Mouse (Mus musculus) MEL (cell line): ENCODE results near the gene Maml3. TPM values are rescaled to one million over a fixed set of nuclear protein-coding genes. Genes with fewer than 3 reads are reported as not detected.

Source experiments
- DNase-seq: peaks from one replicate; pipeline ENCODE4 v3.0.0; 2011; ENCODE audit warnings: low read depth, low spot score
- H3K27ac ChIP-seq: 2 replicates; pipeline ENCODE4 v1.5.1; 2012; ENCODE audit warnings: low read depth, mild to moderate bottlenecking, control low read depth, low read length, moderate library complexity; ENCODE audit not compliant: control insufficient read depth
- H3K27me3 ChIP-seq, 2 experiments: fragments of 150-350 bp in 1 of 2; sonication (generic) in 1 of 2; 2 replicates each; pipeline ENCODE4 v1.6.1; 2012; ENCODE audit warnings: low read length in 2 of 2, mild to moderate bottlenecking in 2 of 2, improper control_type of control experiment in 1 of 2, moderate library complexity in 1 of 2; ENCODE audit not compliant: insufficient read depth in 2 of 2, control insufficient read depth in 1 of 2
- H3K36me3 ChIP-seq, 2 experiments: 2 replicates each; pipeline ENCODE4 v1.6.1; 2012 to 2014; ENCODE audit warnings: low read length in 2 of 2, improper control_type of control experiment in 1 of 2, inconsistent platforms in 1 of 2, mild to moderate bottlenecking in 1 of 2; ENCODE audit not compliant: insufficient read depth in 2 of 2, control insufficient read depth in 1 of 2
- H3K4me1 ChIP-seq, 2 experiments: fragments of 150-350 bp in 1 of 2; sonication (generic) in 1 of 2; 2 replicates each; pipeline ENCODE4 v1.6.1; 2012; ENCODE audit warnings: low read length in 2 of 2, improper control_type of control experiment in 1 of 2, mild to moderate bottlenecking in 1 of 2; ENCODE audit not compliant: insufficient read depth in 2 of 2, control insufficient read depth in 1 of 2
- H3K4me3 ChIP-seq, 2 experiments: fragments of 150-350 bp in 1 of 2; sonication (generic) in 1 of 2; 2 replicates each; pipeline ENCODE4 v1.5.1; 2012; ENCODE audit warnings: low read depth in 2 of 2, low read length in 2 of 2, mild to moderate bottlenecking in 2 of 2, moderate library complexity in 2 of 2, control low read depth in 1 of 2, improper control_type of control experiment in 1 of 2; ENCODE audit not compliant: control insufficient read depth in 1 of 2, insufficient read depth in 1 of 2
- H3K79me2 ChIP-seq: 2 replicates; pipeline ENCODE4 v1.6.1; 2012; ENCODE audit warnings: mild to moderate bottlenecking, low read length, moderate library complexity; ENCODE audit not compliant: control insufficient read depth, poor library complexity, insufficient read depth
- H3K9ac ChIP-seq: 2 replicates; pipeline ENCODE4 v1.6.1; 2012; ENCODE audit warnings: low read depth, mild to moderate bottlenecking, control low read depth, low read length, moderate library complexity; ENCODE audit not compliant: control insufficient read depth, poor library complexity, severe bottlenecking
- H3K9me3 ChIP-seq: fragments of 150-350 bp; sonication (generic); replicated peaks from 2 replicates; pipeline ENCODE4 v1.6.1; 2012; ENCODE audit warnings: mild to moderate bottlenecking, low read length, improper control_type of control experiment, moderate library complexity; ENCODE audit not compliant: insufficient read depth
- BHLHE40 ChIP-seq: IDR thresholded peaks from 2 replicates; pipeline ENCODE4 v1.6.1; 2012; ENCODE audit warnings: low read depth, mild to moderate bottlenecking, inconsistent platforms, low read length, improper control_type of control experiment, borderline replicate concordance
- CHD1 ChIP-seq: IDR thresholded peaks from 2 replicates; pipeline ENCODE4 v1.6.1; 2012; ENCODE audit warnings: low read depth, mild to moderate bottlenecking, inconsistent platforms, low read length, improper control_type of control experiment
- CHD2 ChIP-seq: IDR thresholded peaks from 2 replicates; pipeline ENCODE4 v1.6.1; 2011; ENCODE audit warnings: low read length, improper control_type of control experiment
- CTCF ChIP-seq, 3 experiments: IDR thresholded peaks in 2 of 3; conservative IDR thresholded peaks in 1 of 3; 2 replicates each; pipeline ENCODE4 v1.5.1; 2011 to 2012; ENCODE audit warnings: low read length in 3 of 3, low read depth in 2 of 3, mild to moderate bottlenecking in 2 of 3, improper control_type of control experiment in 1 of 3, inconsistent platforms in 1 of 3, mixed read lengths in 1 of 3, moderate library complexity in 1 of 3; ENCODE audit not compliant: control insufficient read depth in 1 of 3, insufficient read depth in 1 of 3, poor library complexity in 1 of 3, severe bottlenecking in 1 of 3
- ELF1 ChIP-seq: IDR thresholded peaks from 2 replicates; pipeline ENCODE4 v1.6.1; 2014; ENCODE audit warnings: low read depth, mild to moderate bottlenecking, inconsistent platforms, low read length, improper control_type of control experiment, moderate library complexity
- EP300 ChIP-seq, 2 experiments: IDR thresholded peaks; 2 replicates each; pipeline ENCODE4 v1.6.1; 2011; ENCODE audit warnings: improper control_type of control experiment in 2 of 2, low read length in 2 of 2, low read depth in 1 of 2, mild to moderate bottlenecking in 1 of 2
- ETS1 ChIP-seq: IDR thresholded peaks from 2 replicates; pipeline ENCODE4 v1.6.1; 2012; ENCODE audit warnings: low read depth, mild to moderate bottlenecking, inconsistent platforms, low read length, improper control_type of control experiment, moderate library complexity
- GABPA ChIP-seq: IDR thresholded peaks from 2 replicates; pipeline ENCODE4 v1.6.1; 2012; ENCODE audit warnings: low read depth, mild to moderate bottlenecking, inconsistent platforms, low read length, improper control_type of control experiment, moderate library complexity
- GATA1 ChIP-seq: IDR thresholded peaks from 2 replicates; pipeline ENCODE4 v1.6.1; 2011; ENCODE audit warnings: low read depth, low read length, improper control_type of control experiment
- HCFC1 ChIP-seq: IDR thresholded peaks from 2 replicates; pipeline ENCODE4 v1.6.1; 2012; ENCODE audit warnings: low read depth, mild to moderate bottlenecking, inconsistent platforms, low read length, improper control_type of control experiment, moderate library complexity
- KAT2A ChIP-seq: conservative IDR thresholded peaks from 2 replicates; pipeline ENCODE4 v1.6.1; 2012; ENCODE audit warnings: low read depth, low read length, improper control_type of control experiment, inconsistent platforms
- MAFK ChIP-seq: IDR thresholded peaks from 2 replicates; pipeline ENCODE4 v1.6.1; 2011; ENCODE audit warnings: low read depth, mild to moderate bottlenecking, low read length, improper control_type of control experiment, borderline replicate concordance
- MAZ ChIP-seq: IDR thresholded peaks from 2 replicates; pipeline ENCODE4 v1.6.1; 2012; ENCODE audit warnings: low read depth, mild to moderate bottlenecking, inconsistent platforms, low read length, improper control_type of control experiment
- MEF2A ChIP-seq: IDR thresholded peaks from 2 replicates; pipeline ENCODE4 v1.6.1; 2014; ENCODE audit warnings: low read depth, mild to moderate bottlenecking, inconsistent platforms, low read length, improper control_type of control experiment; ENCODE audit not compliant: poor library complexity, insufficient replicate concordance, severe bottlenecking; ENCODE audit errors: extremely low read depth
- MXI1 ChIP-seq: IDR thresholded peaks from 2 replicates; pipeline ENCODE4 v1.6.1; 2011; ENCODE audit warnings: mild to moderate bottlenecking, low read depth, low read length, improper control_type of control experiment
- NELFE ChIP-seq: IDR thresholded peaks from 2 replicates; pipeline ENCODE4 v1.6.1; 2011; ENCODE audit warnings: low read depth, low read length, improper control_type of control experiment
- POLR2AphosphoS2 ChIP-seq: IDR thresholded peaks from 2 replicates; pipeline ENCODE4 v1.6.1; 2011; ENCODE audit warnings: low read length, improper control_type of control experiment
- POLR2AphosphoS5 ChIP-seq: IDR thresholded peaks from 2 replicates; pipeline ENCODE4 v1.6.1; 2012; ENCODE audit warnings: low read depth, borderline replicate concordance, mild to moderate bottlenecking, inconsistent platforms, low read length, moderate library complexity, mixed read lengths
- RAD21 ChIP-seq: IDR thresholded peaks from 2 replicates; pipeline ENCODE4 v1.6.1; 2011; ENCODE audit warnings: mild to moderate bottlenecking, low read depth, low read length, improper control_type of control experiment
- RCOR1 ChIP-seq: IDR thresholded peaks from 2 replicates; pipeline ENCODE4 v1.6.1; 2012; ENCODE audit warnings: low read depth, mild to moderate bottlenecking, inconsistent platforms, low read length, improper control_type of control experiment
- SIN3A ChIP-seq: IDR thresholded peaks from 2 replicates; pipeline ENCODE4 v1.6.1; 2012; ENCODE audit warnings: low read length, improper control_type of control experiment, inconsistent platforms
- SMC3 ChIP-seq: IDR thresholded peaks from 2 replicates; pipeline ENCODE4 v1.6.1; 2011; ENCODE audit warnings: low read depth, low read length, improper control_type of control experiment
- TAL1 ChIP-seq: IDR thresholded peaks from 2 replicates; pipeline ENCODE4 v1.6.1; 2012; ENCODE audit warnings: mild to moderate bottlenecking, inconsistent platforms, low read length, moderate library complexity, mixed read lengths
- TBP ChIP-seq: IDR thresholded peaks from 2 replicates; pipeline ENCODE4 v1.8.0; 2011; ENCODE audit warnings: low read depth, low read length, improper control_type of control experiment
- USF1 ChIP-seq: IDR thresholded peaks from 2 replicates; pipeline ENCODE4 v1.6.1; 2014; ENCODE audit warnings: low read depth, mild to moderate bottlenecking, inconsistent platforms, low read length, improper control_type of control experiment, moderate library complexity
- USF2 ChIP-seq, 2 experiments: IDR thresholded peaks; 2 replicates each; pipeline ENCODE4 v1.6.1; 2011 to 2012; ENCODE audit warnings: improper control_type of control experiment in 2 of 2, low read length in 2 of 2, borderline replicate concordance in 1 of 2, inconsistent platforms in 1 of 2, low read depth in 1 of 2, mild to moderate bottlenecking in 1 of 2; ENCODE audit not compliant: insufficient read depth in 1 of 2
- ZC3H11A ChIP-seq: IDR thresholded peaks from 2 replicates; pipeline ENCODE4 v1.6.1; 2012; ENCODE audit warnings: low read depth, mild to moderate bottlenecking, inconsistent platforms, low read length, improper control_type of control experiment
- ZKSCAN1 ChIP-seq: IDR thresholded peaks from 2 replicates; pipeline ENCODE4 v1.6.1; 2012; ENCODE audit warnings: low read depth, mild to moderate bottlenecking, inconsistent platforms, low read length, improper control_type of control experiment, moderate library complexity
- ZMIZ1 ChIP-seq: IDR thresholded peaks from 2 replicates; pipeline ENCODE4 v1.6.1; 2012; ENCODE audit warnings: low read depth, mild to moderate bottlenecking, inconsistent platforms, low read length, improper control_type of control experiment, moderate library complexity
- ZNF384 ChIP-seq: IDR thresholded peaks from 2 replicates; pipeline ENCODE4 v1.6.1; 2012; ENCODE audit warnings: low read depth, mild to moderate bottlenecking, inconsistent platforms, low read length, improper control_type of control experiment
- polyA plus RNA-seq, 2 experiments: library from polyadenylated mRNA; stranded (reverse) in 1 of 2; unstranded in 1 of 2; fragments of >175 nt in 1 of 2; fragments of >200 nt in 1 of 2; gene quantifications; 2 replicates each; pipeline versions ENCODE4 v1.2.1 to v1.2.4; 2012; ENCODE audit warnings: low replicate concordance in 2 of 2, low read depth in 1 of 2; ENCODE audit not compliant: insufficient read length in 2 of 2, insufficient read depth in 1 of 2, missing spikeins in 1 of 2
- total RNA-seq: library from RNA; depleted of rRNA; stranded (reverse); fragments of 300-350 nt; gene quantifications from 2 replicates; pipeline ENCODE4 v1.2.3, GENCODE M21; 2012

The Maml3 gene
- total and polyA plus RNA-seq, 3 experiments: 2.0 to 4.1 TPM; not detected in 1

DNA sequence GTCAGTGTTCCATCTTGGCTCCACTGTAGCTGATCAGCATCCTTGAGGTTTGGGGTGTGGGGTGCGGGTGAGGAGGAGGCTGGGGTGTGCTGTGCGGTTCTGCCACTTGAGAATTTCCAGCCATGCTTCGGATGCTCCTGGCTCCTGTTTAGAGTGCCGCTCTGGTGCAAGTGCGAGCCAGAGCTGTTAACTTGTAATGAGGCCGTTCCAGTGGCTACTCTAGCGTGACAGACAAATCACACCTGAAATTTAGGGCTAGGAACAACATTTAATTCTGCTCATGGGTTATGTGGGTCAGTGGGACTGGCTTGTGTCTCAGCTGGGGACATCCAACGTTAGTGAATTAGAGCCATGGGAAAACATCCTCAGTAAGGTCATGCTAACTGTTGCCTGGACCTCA, 454.9 kb downstream of the Maml3 start:
- Histone ChIP-seq H3K79me2 (no peaks in the 10 kb centered on the region), H3K4me3 (no peak overlapping the region)
- TF ChIP-seq USF1: no peak
- no peak for TF ChIP-seq MEF2A
- no peak for TF ChIP-seq ETS1
- TF ChIP-seq MAFK: no peak
- no peak for TF ChIP-seq HCFC1
- TF ChIP-seq CHD2: no peak
- TF ChIP-seq RCOR1: no peak
- no peak for TF ChIP-seq POLR2AphosphoS2
- TF ChIP-seq BHLHE40: no peak
- TF ChIP-seq ZNF384: no peak
- TF ChIP-seq POLR2AphosphoS5: no peak
- no peak for TF ChIP-seq RAD21
- TF ChIP-seq MAZ: no peak
- TF ChIP-seq CTCF (IDR thresholded peaks at IDR 0.05 in 2 of 3, conservative IDR thresholded peaks at IDR 0.05 in 1 of 3; ENCODE audit: control insufficient read depth in 1 of 3, insufficient read depth in 1 of 3, low read depth in 2 of 3, low read length in 3 of 3, poor library complexity in 1 of 3, severe bottlenecking in 1 of 3): no peak
- no peak for TF ChIP-seq TAL1
- TF ChIP-seq EP300 (IDR thresholded peaks at IDR 0.05; ENCODE audit: low read depth in 1 of 2, low read length in 2 of 2): no peak
- TF ChIP-seq GATA1: no peak
- TF ChIP-seq ZKSCAN1: no peak
- TF ChIP-seq SIN3A: no peak
- TF ChIP-seq, all 39 proteins: peak for 0
- no peak for DNase-seq
- no peak overlapping the region for H3K9ac ChIP-seq
- H3K27ac ChIP-seq: no peak overlapping the region
- H3K9me3 ChIP-seq: no peaks in the 10 kb centered on the region
- peaks cover 0 to 2% of the 10 kb centered on the region in 2 experiments; a peak in 1 of 4 replicates for H3K4me1 ChIP-seq
- H3K36me3 ChIP-seq: no peaks in the 10 kb centered on the region; a peak in 1 of 4 replicates
- H3K27me3 ChIP-seq: no peaks in the 10 kb centered on the region

DNA sequence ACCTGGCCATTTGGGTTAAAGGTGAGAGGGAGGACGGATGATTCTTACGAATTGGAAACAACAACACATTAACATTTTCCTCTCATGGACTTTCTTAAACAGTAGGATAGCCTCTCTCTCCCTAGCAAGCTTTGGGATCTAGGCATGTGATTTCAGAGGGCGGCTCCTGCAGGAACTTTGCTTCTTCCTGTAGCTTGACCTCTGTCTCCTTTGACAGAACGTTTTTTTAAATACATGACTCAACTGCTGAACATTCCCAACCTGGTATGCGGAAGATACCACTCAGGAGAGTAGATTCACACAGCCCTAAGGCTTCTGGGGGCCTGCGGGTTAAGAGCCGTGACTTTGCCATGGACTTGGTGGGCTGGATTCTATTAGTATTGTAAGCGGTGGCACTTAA, 455.4 kb downstream of the Maml3 start:
- Histone ChIP-seq H3K4me3 (no peak overlapping the region), H3K27ac (no peak overlapping the region), H3K9me3 (no peaks in the 10 kb centered on the region), H3K4me1 (peaks cover 0 to 2% of the 10 kb centered on the region in 2 experiments; a peak in 1 of 4 replicates), H3K79me2 (no peaks in the 10 kb centered on the region), H3K27me3 (no peaks in the 10 kb centered on the region), H3K36me3 (no peaks in the 10 kb centered on the region; a peak in 1 of 4 replicates), H3K9ac (no peak overlapping the region)
- DNase-seq: no peak
- TF ChIP-seq SMC3: no peak
- no peak for TF ChIP-seq HCFC1
- no peak for TF ChIP-seq ZC3H11A
- TF ChIP-seq KAT2A: no peak
- no peak for TF ChIP-seq CHD2
- no peak for TF ChIP-seq MXI1
- TF ChIP-seq MAZ: no peak
- no peak for TF ChIP-seq NELFE
- no peak for TF ChIP-seq MAFK
- no peak for TF ChIP-seq TAL1
- no peak for TF ChIP-seq GABPA
- TF ChIP-seq ZMIZ1: no peak
- no peak for TF ChIP-seq TBP
- TF ChIP-seq ELF1: no peak
- no peak for TF ChIP-seq CHD1
- no peak for TF ChIP-seq GATA1
- no peak for TF ChIP-seq POLR2AphosphoS5
- TF ChIP-seq USF2 (IDR thresholded peaks at IDR 0.05; ENCODE audit: borderline replicate concordance in 1 of 2, insufficient read depth in 1 of 2, low read depth in 1 of 2, low read length in 2 of 2): no peak
